Mouse (Mus musculus) erythroblast, embryonic 14.5 days (primary cell): ENCODE results near the gene Zfp963.

Experiments used
- GATA1 ChIP-seq: IDR thresholded peaks from 2 replicates; pipeline ENCODE4 v1.6.1; 2012; ENCODE audit warnings: low read length, inconsistent platforms, mixed read lengths
- TAL1 ChIP-seq: IDR thresholded peaks from 3 replicates; pipeline ENCODE4 v1.6.1; 2012; ENCODE audit warnings: low read length, inconsistent platforms, mixed read lengths

DNA sequence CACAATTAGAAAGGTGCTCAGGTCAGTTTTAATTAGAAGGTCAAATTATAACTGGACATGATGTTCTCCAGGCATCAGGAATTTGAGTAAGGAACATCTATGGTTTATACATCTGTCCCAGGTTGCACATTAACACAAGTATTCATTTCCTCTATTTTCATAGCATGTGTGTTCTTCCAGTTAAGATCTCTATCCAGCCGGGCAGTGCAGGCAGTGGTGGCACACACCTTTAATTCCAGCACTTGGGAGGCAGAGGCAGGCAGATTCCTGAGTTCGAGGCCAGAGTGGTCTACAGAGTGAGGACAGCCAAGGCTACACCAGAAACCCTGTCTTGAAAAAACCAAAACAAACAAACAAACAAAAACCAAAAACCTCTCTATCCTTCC is 25.4 kb upstream of the Zfp963 start:
- TF ChIP-seq GATA1 (no peak), TAL1 (no peak)
